In the genomic region with DNA sequence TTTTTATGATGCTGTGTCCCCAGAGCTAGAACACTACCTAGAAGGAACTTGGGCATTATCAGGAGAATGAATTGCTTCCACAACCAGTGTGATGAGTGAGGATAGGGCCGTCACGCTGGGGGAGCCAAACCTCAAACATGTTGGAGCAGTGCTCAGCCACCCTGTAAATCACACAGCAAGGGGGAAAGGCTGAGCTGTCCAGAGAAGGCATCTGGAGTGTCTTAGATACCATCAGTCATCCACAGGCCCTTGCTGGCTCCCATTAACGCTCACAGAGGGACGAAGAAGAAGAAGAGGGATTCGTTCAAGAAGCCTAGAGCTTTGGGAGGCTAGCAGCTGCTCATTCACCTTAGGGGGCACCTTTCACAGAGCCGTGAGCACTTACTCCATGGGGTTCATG, we compare ENCODE assay signal across 22 mouse cellular contexts.
DNase-seq lines count a peak whose midpoint lies in the region; ATAC-seq and TF ChIP-seq lines count a peak whose summit lies in the region.
"Had no signal": no experiment of that assay in that cellular context is flagged by ENCODE, and none has a peak within 500 bp of the region (broad histone marks: within the 10 kb centered on the region; RNA-seq: fewer than 3 reads in every experiment).

No protein-coding gene starts in this region.

- H3K4me1 ChIP-seq in forebrain, embryonic 14.5 days (ENCODE audit: control insufficient read depth, insufficient read depth, low read length): peaks cover 26% of the 10 kb centered on the region
- peaks cover 16% of the 10 kb centered on the region for H3K4me1 ChIP-seq in forebrain, embryonic 11.5 days (replicated peaks; ENCODE audit: control insufficient read depth, insufficient read depth, low read length)
- H3K4me1 ChIP-seq in midbrain, embryonic 13.5 days (replicated peaks): peaks cover 32% of the 10 kb centered on the region
- H3K4me1 ChIP-seq in midbrain, postnatal 0 days (ENCODE audit: insufficient read depth, low read length): peaks cover 7% of the 10 kb centered on the region; the same call in 1 of the 2 replicates
- H3K4me1 ChIP-seq in neural tube, embryonic 15.5 days: peaks cover 32% of the 10 kb centered on the region

- peak overlapping the region; percentile 9; the same call in 1 of the 2 replicates for H3K27ac ChIP-seq in forebrain, embryonic 14.5 days (ENCODE audit: low read depth, low read length)
- H3K27ac ChIP-seq in forebrain, embryonic 11.5 days (ENCODE audit: low read depth, low read length): no peak overlapping the region
- H3K27ac ChIP-seq in midbrain, embryonic 13.5 days: 0 out of 2 replicates have a peak overlapping the region, but pooled peaks have one; percentile 12
- no peak overlapping the region for H3K27ac ChIP-seq in midbrain, postnatal 0 days (ENCODE audit: low read depth, low read length)
- H3K27ac ChIP-seq in neural tube, embryonic 15.5 days (replicated peaks): no peak overlapping the region
- H3K27ac ChIP-seq: embryonic facial prominence, embryonic 15.5 days; heart, embryonic 10.5 days; hindbrain, embryonic 14.5 days; intestine, embryonic 15.5 days had no signal

- no peak for TF ChIP-seq CTCF in midbrain, postnatal 0 days (IDR thresholded peaks at IDR 0.05)

- peaks cover 6% of the 10 kb centered on the region; the same call in 1 of the 2 replicates for H3K36me3 ChIP-seq in forebrain, embryonic 14.5 days (ENCODE audit: control insufficient read depth, insufficient read depth, low read length)
- no peaks in the 10 kb centered on the region for H3K36me3 ChIP-seq in forebrain, embryonic 11.5 days (ENCODE audit: control insufficient read depth, insufficient read depth, low read length)
- H3K36me3 ChIP-seq in midbrain, embryonic 13.5 days: peaks cover 12% of the 10 kb centered on the region
- no peaks in the 10 kb centered on the region for H3K36me3 ChIP-seq in midbrain, postnatal 0 days (ENCODE audit: insufficient read depth, low read length)
- H3K36me3 ChIP-seq in neural tube, embryonic 15.5 days: peaks cover 8% of the 10 kb centered on the region
- H3K36me3 ChIP-seq: embryonic facial prominence, embryonic 15.5 days; forebrain, embryonic 10.5 days; intestine, embryonic 15.5 days had no signal

- no peak for ATAC-seq in forebrain, embryonic 14.5 days
- ATAC-seq in forebrain, embryonic 11.5 days (replicated peaks; ENCODE audit: low FRiP score): no peak
- ATAC-seq in midbrain, embryonic 13.5 days: no peak
- ATAC-seq in midbrain, postnatal 0 days (ENCODE audit: low FRiP score): no peak
- ATAC-seq in neural tube, embryonic 15.5 days (ENCODE audit: low FRiP score): peak; percentile 40; the same call in 1 of the 2 replicates
- no peak for ATAC-seq in CD4-positive, CD25-positive, alpha-beta regulatory T cell, adult 4 months
- ATAC-seq: forebrain, embryonic 16.5 days; intestine, embryonic 15.5 days had no signal

- no peak overlapping the region for H3K9ac ChIP-seq in forebrain, embryonic 14.5 days (ENCODE audit: low read length)
- no peak overlapping the region for H3K9ac ChIP-seq in forebrain, embryonic 11.5 days (ENCODE audit: low read length)
- H3K9ac ChIP-seq in midbrain, embryonic 13.5 days (replicated peaks): no peak overlapping the region
- no peak overlapping the region for H3K9ac ChIP-seq in midbrain, postnatal 0 days (replicated peaks; ENCODE audit: low read length, poor library complexity, severe bottlenecking)
- H3K9ac ChIP-seq in neural tube, embryonic 15.5 days (replicated peaks): no peak overlapping the region
- H3K9ac ChIP-seq: embryonic facial prominence, embryonic 15.5 days; hindbrain, embryonic 14.5 days; intestine, embryonic 15.5 days had no signal

- H3K9me3 ChIP-seq in forebrain, embryonic 14.5 days (replicated peaks; ENCODE audit: control insufficient read depth, low read length): no peaks in the 10 kb centered on the region
- H3K9me3 ChIP-seq in forebrain, embryonic 11.5 days (ENCODE audit: control insufficient read depth, low read length): no peaks in the 10 kb centered on the region
- H3K9me3 ChIP-seq in midbrain, embryonic 13.5 days: no peaks in the 10 kb centered on the region
- no peaks in the 10 kb centered on the region for H3K9me3 ChIP-seq in midbrain, postnatal 0 days (ENCODE audit: low read length)
- no peaks in the 10 kb centered on the region for H3K9me3 ChIP-seq in neural tube, embryonic 15.5 days (replicated peaks)
- H3K9me3 ChIP-seq: embryonic facial prominence, embryonic 15.5 days; forebrain, embryonic 10.5 days; heart, embryonic 10.5 days; intestine, embryonic 15.5 days had no signal

- no peak overlapping the region for H3K4me2 ChIP-seq in forebrain, embryonic 14.5 days (ENCODE audit: low read length)
- no peak overlapping the region for H3K4me2 ChIP-seq in forebrain, embryonic 11.5 days (ENCODE audit: low read depth, low read length, severe bottlenecking)
- no peak overlapping the region for H3K4me2 ChIP-seq in midbrain, embryonic 13.5 days (replicated peaks)
- H3K4me2 ChIP-seq in midbrain, postnatal 0 days (ENCODE audit: low read depth, low read length, poor library complexity, severe bottlenecking): no peak overlapping the region
- no peak overlapping the region for H3K4me2 ChIP-seq in neural tube, embryonic 15.5 days
- H3K4me2 ChIP-seq: embryonic facial prominence, embryonic 15.5 days; hindbrain, embryonic 14.5 days; intestine, embryonic 15.5 days had no signal

- intact Hi-C loops in left cerebral cortex, postnatal 4 days (cut with DNase I): no loop called here

- 82% methylated on average over 6 of the region's 6 CpGs for WGBS in forebrain, embryonic 14.5 days
- 75% methylated on average over 6 of the region's 6 CpGs for WGBS in forebrain, embryonic 11.5 days
- WGBS in midbrain, embryonic 13.5 days: 72% methylated on average over 6 of the region's 6 CpGs
- WGBS in midbrain, postnatal 0 days: 65% methylated on average over 6 of the region's 6 CpGs
- 23% methylated on average over 6 of the region's 6 CpGs for WGBS in neural tube, embryonic 15.5 days

- DNase-seq in forebrain, embryonic 14.5 days (ENCODE audit: low spot score): no peak
- DNase-seq in forebrain, embryonic 11.5 days (ENCODE audit: low spot score): no peak
- no peak for DNase-seq in midbrain, postnatal 0 days (ENCODE audit: low spot score)
- DNase-seq in mesoderm, embryonic 11.5 days (ENCODE audit: low read depth, low spot score): peak; percentile 75
- no peak for DNase-seq in left cerebral cortex, postnatal 4 days
- DNase-seq: adrenal gland, postnatal 10 days; B cell, adult 2 months; cerebellum, adult 11-12 months; cerebellum, adult 9-11 months; gastrocnemius, postnatal 25 days; heart, postnatal 10 days; heart, postnatal 4 days had no signal

- H3K27me3 ChIP-seq in forebrain, embryonic 14.5 days (replicated peaks; ENCODE audit: control insufficient read depth, insufficient read depth, low read length): no peaks in the 10 kb centered on the region
- H3K27me3 ChIP-seq in forebrain, embryonic 11.5 days (ENCODE audit: control insufficient read depth, insufficient read depth, low read length): no peaks in the 10 kb centered on the region
- H3K27me3 ChIP-seq in midbrain, embryonic 13.5 days: no peaks in the 10 kb centered on the region
- H3K27me3 ChIP-seq in midbrain, postnatal 0 days (ENCODE audit: insufficient read depth, low read length): no peaks in the 10 kb centered on the region
- no peaks in the 10 kb centered on the region for H3K27me3 ChIP-seq in neural tube, embryonic 15.5 days (replicated peaks)
- H3K27me3 ChIP-seq: embryonic facial prominence, embryonic 15.5 days; intestine, embryonic 15.5 days had no signal

- H3K4me3 ChIP-seq in forebrain, embryonic 14.5 days (ENCODE audit: low read depth, low read length): no peak overlapping the region
- no peak overlapping the region for H3K4me3 ChIP-seq in forebrain, embryonic 11.5 days (ENCODE audit: low read depth, low read length)
- no peak overlapping the region for H3K4me3 ChIP-seq in midbrain, embryonic 13.5 days (replicated peaks)
- no peak overlapping the region for H3K4me3 ChIP-seq in midbrain, postnatal 0 days (ENCODE audit: low read depth, low read length)
- no peak overlapping the region for H3K4me3 ChIP-seq in neural tube, embryonic 15.5 days (replicated peaks)
- H3K4me3 ChIP-seq: embryonic facial prominence, embryonic 15.5 days; erythroblast, embryonic 14.5 days; forebrain, embryonic 10.5 days; heart, embryonic 10.5 days; intestine, embryonic 15.5 days had no signal

Comparison
In these comparisons a context has a peak if more than half of its experiments do, and no peak if none do; other contexts are left out.
1. H3K27ac ChIP-seq: peak in forebrain, embryonic 14.5 days (single experiment) and midbrain, embryonic 13.5 days (single experiment); none in forebrain, embryonic 11.5 days (single experiment), midbrain, postnatal 0 days (single experiment) and neural tube, embryonic 15.5 days (single experiment).